Mouse (Mus musculus) kidney, adult 2 months (tissue): Measurements from ENCODE around the gene Zer1.
"Not testable (repeated sequence)": the region's sequence is repeated elsewhere in the genome, so short reads cannot be mapped to it uniquely, and the experiment has no call there.

Experiments
- CTCF ChIP-seq: fragments of 200-500 bp; conservative IDR thresholded peaks from 2 replicates; pipeline ENCODE4 v1.5.1; 2011; ENCODE audit warnings: low read depth, mild to moderate bottlenecking, control low read depth, low read length, moderate library complexity, mixed read lengths; ENCODE audit not compliant: insufficient read depth, insufficient read length
- POLR2A ChIP-seq: fragments of 200-500 bp; IDR thresholded peaks from one replicate; pipeline ENCODE4 v1.6.1; 2011; ENCODE audit warnings: low read depth, low read length, control low read depth

DNA sequence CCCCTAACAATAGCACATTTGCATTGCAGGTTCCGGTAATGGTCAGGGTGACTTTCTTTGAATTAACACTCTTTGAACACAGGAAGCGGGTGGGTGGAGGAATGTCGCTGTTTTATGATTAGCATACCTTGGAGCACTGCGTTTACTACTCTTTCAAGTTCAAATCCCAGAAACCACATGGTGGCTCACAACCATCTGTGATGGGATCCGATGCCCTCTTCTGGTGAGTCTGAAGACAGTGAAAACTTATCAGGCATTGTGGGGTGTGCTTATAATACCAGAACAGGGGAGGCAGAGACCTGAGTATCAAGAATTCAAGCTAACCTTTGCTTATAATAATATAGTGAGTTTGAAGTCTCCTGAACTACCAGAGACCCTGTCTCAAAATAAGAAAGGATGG is 6.9 kb upstream of the Zer1 start:
- TF ChIP-seq CTCF, POLR2A: not testable (repeated sequence)
